Mouse (Mus musculus) MEL (cell line): Measurements from ENCODE around the gene Thsd7b. TPM values are rescaled to one million over a fixed set of nuclear protein-coding genes. Genes with fewer than 3 reads are reported as not detected.

Experiments used
- DNase-seq: peaks from one replicate; pipeline ENCODE4 v3.0.0; 2011; ENCODE audit warnings: low read depth, low spot score
- H3K27ac ChIP-seq: 2 replicates; pipeline ENCODE4 v1.5.1; 2012; ENCODE audit warnings: low read depth, mild to moderate bottlenecking, control low read depth, low read length, moderate library complexity; ENCODE audit not compliant: control insufficient read depth
- H3K27me3 ChIP-seq, 2 experiments: fragments of 150-350 bp in 1 of 2; sonication (generic) in 1 of 2; 2 replicates each; pipeline ENCODE4 v1.6.1; 2012; ENCODE audit warnings: low read length in 2 of 2, mild to moderate bottlenecking in 2 of 2, improper control_type of control experiment in 1 of 2, moderate library complexity in 1 of 2; ENCODE audit not compliant: insufficient read depth in 2 of 2, control insufficient read depth in 1 of 2
- H3K36me3 ChIP-seq, 2 experiments: 2 replicates each; pipeline ENCODE4 v1.6.1; 2012 to 2014; ENCODE audit warnings: low read length in 2 of 2, improper control_type of control experiment in 1 of 2, inconsistent platforms in 1 of 2, mild to moderate bottlenecking in 1 of 2; ENCODE audit not compliant: insufficient read depth in 2 of 2, control insufficient read depth in 1 of 2
- H3K4me1 ChIP-seq, 2 experiments: fragments of 150-350 bp in 1 of 2; sonication (generic) in 1 of 2; 2 replicates each; pipeline ENCODE4 v1.6.1; 2012; ENCODE audit warnings: low read length in 2 of 2, improper control_type of control experiment in 1 of 2, mild to moderate bottlenecking in 1 of 2; ENCODE audit not compliant: insufficient read depth in 2 of 2, control insufficient read depth in 1 of 2
- H3K4me3 ChIP-seq, 2 experiments: fragments of 150-350 bp in 1 of 2; sonication (generic) in 1 of 2; 2 replicates each; pipeline ENCODE4 v1.5.1; 2012; ENCODE audit warnings: low read depth in 2 of 2, low read length in 2 of 2, mild to moderate bottlenecking in 2 of 2, moderate library complexity in 2 of 2, control low read depth in 1 of 2, improper control_type of control experiment in 1 of 2; ENCODE audit not compliant: control insufficient read depth in 1 of 2, insufficient read depth in 1 of 2
- H3K79me2 ChIP-seq: 2 replicates; pipeline ENCODE4 v1.6.1; 2012; ENCODE audit warnings: mild to moderate bottlenecking, low read length, moderate library complexity; ENCODE audit not compliant: control insufficient read depth, poor library complexity, insufficient read depth
- H3K9ac ChIP-seq: 2 replicates; pipeline ENCODE4 v1.6.1; 2012; ENCODE audit warnings: low read depth, mild to moderate bottlenecking, control low read depth, low read length, moderate library complexity; ENCODE audit not compliant: control insufficient read depth, poor library complexity, severe bottlenecking
- H3K9me3 ChIP-seq: fragments of 150-350 bp; sonication (generic); replicated peaks from 2 replicates; pipeline ENCODE4 v1.6.1; 2012; ENCODE audit warnings: mild to moderate bottlenecking, low read length, improper control_type of control experiment, moderate library complexity; ENCODE audit not compliant: insufficient read depth
- BHLHE40 ChIP-seq: IDR thresholded peaks from 2 replicates; pipeline ENCODE4 v1.6.1; 2012; ENCODE audit warnings: low read depth, mild to moderate bottlenecking, inconsistent platforms, low read length, improper control_type of control experiment, borderline replicate concordance
- CTCF ChIP-seq, 3 experiments: IDR thresholded peaks in 2 of 3; conservative IDR thresholded peaks in 1 of 3; 2 replicates each; pipeline ENCODE4 v1.5.1; 2011 to 2012; ENCODE audit warnings: low read length in 3 of 3, low read depth in 2 of 3, mild to moderate bottlenecking in 2 of 3, improper control_type of control experiment in 1 of 3, inconsistent platforms in 1 of 3, mixed read lengths in 1 of 3, moderate library complexity in 1 of 3; ENCODE audit not compliant: control insufficient read depth in 1 of 3, insufficient read depth in 1 of 3, poor library complexity in 1 of 3, severe bottlenecking in 1 of 3
- GATA1 ChIP-seq: IDR thresholded peaks from 2 replicates; pipeline ENCODE4 v1.6.1; 2011; ENCODE audit warnings: low read depth, low read length, improper control_type of control experiment
- KAT2A ChIP-seq: conservative IDR thresholded peaks from 2 replicates; pipeline ENCODE4 v1.6.1; 2012; ENCODE audit warnings: low read depth, low read length, improper control_type of control experiment, inconsistent platforms
- MAFK ChIP-seq: IDR thresholded peaks from 2 replicates; pipeline ENCODE4 v1.6.1; 2011; ENCODE audit warnings: low read depth, mild to moderate bottlenecking, low read length, improper control_type of control experiment, borderline replicate concordance
- POLR2AphosphoS5 ChIP-seq: IDR thresholded peaks from 2 replicates; pipeline ENCODE4 v1.6.1; 2012; ENCODE audit warnings: low read depth, borderline replicate concordance, mild to moderate bottlenecking, inconsistent platforms, low read length, moderate library complexity, mixed read lengths
- RAD21 ChIP-seq: IDR thresholded peaks from 2 replicates; pipeline ENCODE4 v1.6.1; 2011; ENCODE audit warnings: mild to moderate bottlenecking, low read depth, low read length, improper control_type of control experiment
- SIN3A ChIP-seq: IDR thresholded peaks from 2 replicates; pipeline ENCODE4 v1.6.1; 2012; ENCODE audit warnings: low read length, improper control_type of control experiment, inconsistent platforms
- SMC3 ChIP-seq: IDR thresholded peaks from 2 replicates; pipeline ENCODE4 v1.6.1; 2011; ENCODE audit warnings: low read depth, low read length, improper control_type of control experiment
- UBTF ChIP-seq: IDR thresholded peaks from 2 replicates; pipeline ENCODE4 v1.6.1; 2012; ENCODE audit warnings: low read depth, mild to moderate bottlenecking, inconsistent platforms, low read length, improper control_type of control experiment, moderate library complexity, borderline replicate concordance; ENCODE audit not compliant: insufficient read depth
- USF2 ChIP-seq, 2 experiments: IDR thresholded peaks; 2 replicates each; pipeline ENCODE4 v1.6.1; 2011 to 2012; ENCODE audit warnings: improper control_type of control experiment in 2 of 2, low read length in 2 of 2, borderline replicate concordance in 1 of 2, inconsistent platforms in 1 of 2, low read depth in 1 of 2, mild to moderate bottlenecking in 1 of 2; ENCODE audit not compliant: insufficient read depth in 1 of 2
- ZC3H11A ChIP-seq: IDR thresholded peaks from 2 replicates; pipeline ENCODE4 v1.6.1; 2012; ENCODE audit warnings: low read depth, mild to moderate bottlenecking, inconsistent platforms, low read length, improper control_type of control experiment
- ZMIZ1 ChIP-seq: IDR thresholded peaks from 2 replicates; pipeline ENCODE4 v1.6.1; 2012; ENCODE audit warnings: low read depth, mild to moderate bottlenecking, inconsistent platforms, low read length, improper control_type of control experiment, moderate library complexity
- polyA plus RNA-seq, 2 experiments: library from polyadenylated mRNA; stranded (reverse) in 1 of 2; unstranded in 1 of 2; fragments of >175 nt in 1 of 2; fragments of >200 nt in 1 of 2; gene quantifications; 2 replicates each; pipeline versions ENCODE4 v1.2.1 to v1.2.4; 2012; ENCODE audit warnings: low replicate concordance in 2 of 2, low read depth in 1 of 2; ENCODE audit not compliant: insufficient read length in 2 of 2, insufficient read depth in 1 of 2, missing spikeins in 1 of 2
- total RNA-seq: library from RNA; depleted of rRNA; stranded (reverse); fragments of 300-350 nt; gene quantifications from 2 replicates; pipeline ENCODE4 v1.2.3, GENCODE M21; 2012

The Thsd7b gene
- total and polyA plus RNA-seq, 3 experiments = not detected

GRCm38 (mm10) chr1:130062105-130062504 lies 789.0 kb downstream of the Thsd7b start:
- H3K27ac ChIP-seq = no peak overlapping the region
- H3K79me2 ChIP-seq = no peaks in the 10 kb centered on the region
- TF ChIP-seq GATA1 = 0 out of 2 replicates have a peak, but pooled peaks have one; percentile 6
- no peak for TF ChIP-seq USF2 (IDR thresholded peaks at IDR 0.05; ENCODE audit: borderline replicate concordance in 1 of 2, insufficient read depth in 1 of 2, low read depth in 1 of 2, low read length in 2 of 2)
- no peak for TF ChIP-seq BHLHE40
- no peak for TF ChIP-seq ZMIZ1
- TF ChIP-seq, all 39 proteins: peak for 1
- Histone ChIP-seq H3K4me3 (no peak overlapping the region), H3K9me3 (no peaks in the 10 kb centered on the region), H3K27me3 (no peaks in the 10 kb centered on the region), H3K36me3 (no peaks in the 10 kb centered on the region), H3K9ac (no peak overlapping the region), H3K4me1 (no peaks in the 10 kb centered on the region)
- no peak for DNase-seq

GRCm38 (mm10) chr1:130066193-130066959 lies 793.3 kb downstream of the Thsd7b start:
- Histone ChIP-seq H3K27me3 (peaks cover 0 to 2% of the 10 kb centered on the region in 2 experiments; a peak in 1 of 4 replicates), H3K9me3 (no peaks in the 10 kb centered on the region), H3K36me3 (no peaks in the 10 kb centered on the region), H3K9ac (no peak overlapping the region), H3K4me1 (no peaks in the 10 kb centered on the region), H3K79me2 (no peaks in the 10 kb centered on the region), H3K27ac (no peak overlapping the region), H3K4me3 (no peak overlapping the region)
- no peak for TF ChIP-seq POLR2AphosphoS5
- no peak for TF ChIP-seq USF2 (IDR thresholded peaks at IDR 0.05; ENCODE audit: borderline replicate concordance in 1 of 2, insufficient read depth in 1 of 2, low read depth in 1 of 2, low read length in 2 of 2)
- peak in 2 of 3 experiments; percentile 18 to 48; a peak in 2 of 6 replicates for TF ChIP-seq CTCF (IDR thresholded peaks at IDR 0.05 in 2 of 3, conservative IDR thresholded peaks at IDR 0.05 in 1 of 3; ENCODE audit: control insufficient read depth in 1 of 3, insufficient read depth in 1 of 3, low read depth in 2 of 3, low read length in 3 of 3, poor library complexity in 1 of 3, severe bottlenecking in 1 of 3)
- TF ChIP-seq ZMIZ1 = no peak
- TF ChIP-seq KAT2A = no peak
- TF ChIP-seq MAFK = no peak
- TF ChIP-seq ZC3H11A = peak; percentile 19; the same call in 1 of the 2 replicates
- TF ChIP-seq SMC3 = peak; percentile 43
- no peak for TF ChIP-seq SIN3A
- TF ChIP-seq RAD21 = peak; percentile 56
- peak; percentile 16 for DNase-seq

- H3K27me3 ChIP-seq = no peaks in the 10 kb centered on the region
Measured at GRCm38 (mm10) chr1:130083788-130084187, 810.7 kb downstream of the Thsd7b start.

More at GRCm38 (mm10) chr1:130083788-130084187, 810.7 kb downstream of the Thsd7b start:
- no peaks in the 10 kb centered on the region for H3K36me3 ChIP-seq
- H3K79me2 ChIP-seq = no peaks in the 10 kb centered on the region
- no peak overlapping the region for H3K4me3 ChIP-seq
- no peaks in the 10 kb centered on the region for H3K9me3 ChIP-seq
- H3K4me1 ChIP-seq = no peaks in the 10 kb centered on the region
- TF ChIP-seq MAFK = peak; percentile 11; the same call in 1 of the 2 replicates
- no peak for TF ChIP-seq UBTF
- DNase-seq = no peak
- no peak overlapping the region for H3K9ac ChIP-seq
- H3K27ac ChIP-seq = no peak overlapping the region
